Mouse (Mus musculus) heart, postnatal 36 days (tissue): ENCODE results near the gene Adgrg1. TPM values are rescaled to one million over a fixed set of nuclear protein-coding genes. Genes with fewer than 3 reads are reported as not detected.
A peak's percentile ranks its signal among the peaks of the same experiment; 100 is the strongest.

Source experiments
- DNase-seq, 2 experiments: peaks; one replicate each; pipeline ENCODE4 v3.0.0; 2021 to 2022
- intact Hi-C: fragments of 180-260 bp; cut with DNase I; formaldehyde crosslinking; loops from one replicate; pipeline ENCODE4 v1.15.1; 2025
- total RNA-seq, 2 experiments: library from RNA; stranded (reverse); gene quantifications; 2 replicates each; pipeline ENCODE4 v1.2.3; 2021

The Adgrg1 gene
- total RNA-seq, 2 experiments from 2014 or later: 42.5 to 62.0 TPM

- peak; percentile 50 to 58 for DNase-seq
- intact Hi-C loops: no loop called here
Measured at GRCm38 (mm10) chr8:94994006-94994405, 19.5 kb downstream of the Adgrg1 start.

DNA sequence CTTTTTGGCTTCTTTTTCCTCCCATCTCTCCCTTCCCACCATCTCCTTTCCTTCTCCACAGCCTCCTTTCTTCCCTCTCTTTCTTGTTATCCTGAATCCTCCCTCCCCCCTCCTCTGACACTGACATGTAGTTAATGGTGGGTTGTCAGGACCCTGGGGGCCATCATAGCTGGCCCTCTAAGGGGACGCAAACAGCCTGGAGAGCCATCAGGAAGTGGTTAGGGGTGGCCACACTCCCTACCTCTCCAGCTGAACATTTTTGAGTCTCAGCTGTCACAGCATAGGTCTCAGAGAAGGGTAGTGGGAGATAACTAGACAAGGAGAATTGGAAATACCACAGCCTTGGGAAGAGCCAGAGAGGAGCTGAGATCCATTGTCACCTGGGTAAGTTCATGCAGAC lies 20.0 kb downstream of the Adgrg1 start:
- intact Hi-C loops: no loop called here
- no peak for DNase-seq

GRCm38 (mm10) chr8:94995336-94995893 lies 20.9 kb downstream of the Adgrg1 start:
- DNase-seq: no peak
- intact Hi-C loops: no loop called here

GRCm38 (mm10) chr8:94996037-94996436 lies 21.5 kb downstream of the Adgrg1 start:
- DNase-seq: no peak
- intact Hi-C loops: no loop called here

- peak in 1 of 2 experiments; percentile 38 for DNase-seq
Measured at GRCm38 (mm10) chr8:94996899-94997856, 22.6 kb downstream of the Adgrg1 start.

GRCm38 (mm10) chr8:94997857-94998243 lies 23.3 kb downstream of the Adgrg1 start:
- intact Hi-C loops: no loop called here
- DNase-seq: no peak

More at GRCm38 (mm10) chr8:94996899-94997856, 22.6 kb downstream of the Adgrg1 start:
- intact Hi-C loops: no loop called here

DNA sequence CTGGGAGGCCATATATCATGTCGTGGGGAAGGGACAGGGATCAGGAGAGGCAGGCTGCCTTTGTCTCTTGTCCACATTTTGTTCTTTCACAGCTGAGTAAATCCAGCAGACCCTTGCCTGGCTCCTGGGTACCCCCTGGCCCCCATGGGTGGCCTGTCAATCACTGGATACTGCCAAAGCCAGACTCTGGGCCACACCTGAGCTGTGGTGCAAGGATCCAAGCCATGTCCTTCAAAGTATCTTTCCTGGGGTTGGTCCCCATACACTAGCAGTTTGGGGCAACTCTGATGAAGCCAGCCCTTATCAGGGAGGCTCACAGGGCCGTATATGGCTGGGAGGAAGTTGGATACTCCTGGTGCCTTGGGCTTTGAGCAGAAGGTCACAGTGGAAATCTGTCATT lies 23.9 kb downstream of the Adgrg1 start:
- peak in 1 of 2 experiments; percentile 39 for DNase-seq
- intact Hi-C loops: no loop called here

DNA sequence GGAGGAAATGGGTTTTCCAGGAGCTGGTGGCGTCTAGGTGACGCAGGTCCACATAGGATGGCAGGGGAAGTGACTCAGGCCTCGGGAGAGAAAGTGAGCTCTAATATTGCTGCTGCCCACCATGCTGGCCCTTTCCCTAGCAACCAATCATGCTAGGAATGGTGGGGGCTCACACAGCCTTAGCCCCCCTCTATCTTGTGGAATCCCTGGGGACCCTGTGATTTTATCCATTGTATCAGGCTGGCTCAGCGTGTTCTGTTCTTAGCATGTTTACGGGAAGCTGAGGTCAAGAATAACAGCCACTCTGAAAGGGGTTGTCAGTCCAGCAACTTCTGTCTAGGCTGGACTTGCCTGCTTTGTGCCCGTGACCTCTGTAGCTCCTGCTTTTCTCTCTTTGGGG lies 24.5 kb downstream of the Adgrg1 start:
- intact Hi-C loops: no loop called here
- peak; percentile 50 to 59 for DNase-seq

DNA sequence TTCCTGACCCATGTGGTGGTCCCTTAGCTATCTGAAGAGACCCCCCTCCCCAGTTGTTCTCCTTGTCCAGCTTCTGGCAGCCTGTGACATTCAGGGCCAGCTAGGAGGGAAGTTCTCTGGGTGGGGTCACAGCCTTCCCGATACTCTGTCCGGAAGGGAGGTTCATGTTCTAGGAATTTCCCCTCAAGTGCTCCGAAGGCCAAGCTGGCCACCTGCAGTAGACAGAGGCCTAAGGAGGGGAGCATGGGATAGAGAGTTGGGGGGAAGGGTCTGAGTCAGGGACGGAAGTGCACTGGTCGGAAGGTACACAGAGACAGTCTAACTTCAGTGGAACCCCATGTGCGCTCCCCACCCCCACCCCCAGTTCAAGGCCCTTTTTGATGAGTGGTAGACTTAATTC lies 25.4 kb downstream of the Adgrg1 start:
- peak; percentile 49 to 53 for DNase-seq
- intact Hi-C loops: loop anchor here (5.0 kb wide), 1 partner anchor 128 kb away; no protein-coding TSS in a partner anchor

DNA sequence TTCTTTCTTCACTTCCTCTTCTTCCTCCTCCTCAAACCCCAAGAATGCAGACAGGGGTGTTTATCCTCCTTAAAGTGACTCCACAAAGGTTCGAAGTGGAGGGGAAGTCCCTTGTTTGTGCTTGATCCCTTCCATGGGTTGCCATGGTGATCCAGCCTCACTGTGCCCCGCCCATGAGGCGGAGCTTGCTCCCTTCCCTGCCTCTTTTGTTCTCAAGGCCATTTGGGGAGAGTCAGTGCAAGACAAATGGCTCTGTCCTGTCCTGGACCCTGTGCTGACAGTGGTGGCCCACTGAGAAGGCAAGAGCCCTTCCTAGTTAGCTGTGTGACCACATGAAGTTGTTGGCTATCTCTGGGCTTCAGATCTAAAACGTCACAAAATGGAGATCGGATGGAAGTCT lies 26.1 kb downstream of the Adgrg1 start:
- peak; percentile 62 to 70 for DNase-seq
- intact Hi-C loops: loop anchor here (1.0 to 5.0 kb wide), 2 partner anchors 50 to 128 kb away; no protein-coding TSS in a partner anchor

GRCm38 (mm10) chr8:95001165-95001564 lies 26.6 kb downstream of the Adgrg1 start:
- intact Hi-C loops: loop anchor here (1.0 to 5.0 kb wide), 2 partner anchors 51 to 129 kb away; no protein-coding TSS in a partner anchor
- DNase-seq: no peak

DNA sequence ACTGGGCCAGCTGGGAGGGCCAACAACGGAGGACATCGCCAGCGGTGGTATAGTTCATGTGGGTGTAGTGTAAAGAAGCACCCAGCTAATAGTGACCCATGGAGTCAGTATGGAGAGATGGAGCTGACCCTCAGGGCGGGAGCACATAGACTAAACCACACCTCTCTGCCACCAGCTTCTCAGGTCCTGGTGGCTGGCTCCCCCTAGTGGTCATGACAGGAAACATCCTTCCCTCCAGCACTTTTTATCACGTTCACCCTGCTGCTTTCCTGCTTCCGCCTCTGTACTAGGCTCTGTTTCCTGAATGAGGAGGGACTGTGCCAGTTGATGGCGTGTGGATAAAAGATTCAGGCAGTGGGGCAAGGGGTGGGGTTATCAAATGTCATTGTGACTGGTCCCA lies 27.1 kb downstream of the Adgrg1 start:
- intact Hi-C loops: loop anchor here (1.0 to 5.0 kb wide), 2 partner anchors 51 to 129 kb away; no protein-coding TSS in a partner anchor
- peak; percentile 74 to 82 for DNase-seq

- DNase-seq: no peak
- intact Hi-C loops: loop anchor here (5.0 kb wide), 1 partner anchor 130 kb away; no protein-coding TSS in a partner anchor
Measured at GRCm38 (mm10) chr8:95002089-95002655, 27.6 kb downstream of the Adgrg1 start.

GRCm38 (mm10) chr8:95012442-95012919 lies 37.9 kb downstream of the Adgrg1 start:
- DNase-seq: no peak
- intact Hi-C loops: no loop called here

GRCm38 (mm10) chr8:95015866-95016265 lies 41.3 kb downstream of the Adgrg1 start:
- intact Hi-C loops: no loop called here
- DNase-seq: no peak

DNA sequence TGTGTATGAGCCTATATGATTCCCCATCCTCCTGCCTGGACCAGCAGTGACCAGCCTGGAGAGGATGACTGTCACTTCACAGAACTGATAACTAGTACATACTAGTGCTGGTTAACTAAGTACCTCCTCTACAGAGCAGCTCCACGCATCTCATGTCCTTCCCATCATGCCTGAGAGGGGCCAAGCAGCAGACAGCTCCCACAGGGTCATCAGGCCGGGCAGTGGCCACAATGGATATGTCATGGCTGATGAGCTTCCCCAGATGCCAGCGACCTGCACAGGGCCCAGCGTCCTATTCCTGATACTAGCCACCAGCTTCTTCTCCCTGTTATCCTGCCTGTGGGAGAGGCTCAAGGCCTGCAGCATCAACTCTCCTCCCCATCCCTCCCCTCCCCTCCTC lies 42.1 kb downstream of the Adgrg1 start:
- DNase-seq: no peak
- intact Hi-C loops: no loop called here

DNA sequence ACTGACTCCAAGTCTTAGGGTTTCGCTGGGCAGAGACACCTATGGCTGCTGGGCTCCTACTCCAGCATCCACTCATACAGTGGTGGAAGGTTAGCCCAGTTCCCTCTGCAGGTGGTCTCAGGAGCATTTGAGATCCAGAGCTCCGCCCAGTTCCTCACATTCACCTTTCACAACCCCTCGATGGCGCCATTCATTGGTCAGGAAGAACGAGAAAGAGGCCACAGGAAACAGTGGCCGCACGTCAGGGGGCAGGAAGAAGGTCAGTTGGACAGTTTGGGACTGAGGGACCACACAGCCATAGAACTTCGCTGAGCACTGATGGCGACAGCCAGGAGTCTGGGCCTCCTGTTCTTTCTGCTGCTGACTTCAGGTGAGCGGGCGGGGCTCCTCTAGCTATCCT lies 42.9 kb downstream of the Adgrg1 start, which contains the start of gene Adgrg3:
Gene Adgrg3, plus strand, starts transcription at position 242 of the 400 bp plus-strand sequence.
- no peak for DNase-seq
- intact Hi-C loops: no loop called here

GRCm38 (mm10) chr8:95017969-95018635 lies 43.6 kb downstream of the Adgrg1 start:
- DNase-seq: no peak
- intact Hi-C loops: no loop called here

DNA sequence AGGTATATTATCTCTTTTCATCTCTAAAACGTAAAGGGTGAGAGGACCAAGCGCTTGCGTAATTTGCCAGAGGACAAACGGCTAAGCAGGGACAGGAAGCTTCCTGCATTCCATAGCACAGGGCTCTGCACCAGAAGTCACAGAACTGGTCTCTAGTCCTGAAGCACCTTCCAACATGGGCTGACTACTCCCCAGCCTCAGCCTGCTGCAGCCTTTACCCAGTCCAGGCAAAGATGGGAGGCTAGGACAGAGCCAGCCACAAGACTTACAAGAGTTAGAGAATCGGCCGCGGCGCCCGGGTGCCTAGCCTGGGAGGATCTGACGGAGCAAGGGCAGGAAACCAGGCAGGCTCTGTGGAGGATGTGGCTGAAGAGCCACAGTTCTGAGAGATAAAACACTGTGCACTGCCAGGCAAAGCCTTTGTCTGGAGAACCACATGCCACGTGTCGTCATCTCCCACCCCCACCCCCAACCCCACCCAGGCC lies 45.8 kb downstream of the Adgrg1 start:
- DNase-seq: peak in 1 of 2 experiments; percentile 27
- intact Hi-C loops: no loop called here

DNA sequence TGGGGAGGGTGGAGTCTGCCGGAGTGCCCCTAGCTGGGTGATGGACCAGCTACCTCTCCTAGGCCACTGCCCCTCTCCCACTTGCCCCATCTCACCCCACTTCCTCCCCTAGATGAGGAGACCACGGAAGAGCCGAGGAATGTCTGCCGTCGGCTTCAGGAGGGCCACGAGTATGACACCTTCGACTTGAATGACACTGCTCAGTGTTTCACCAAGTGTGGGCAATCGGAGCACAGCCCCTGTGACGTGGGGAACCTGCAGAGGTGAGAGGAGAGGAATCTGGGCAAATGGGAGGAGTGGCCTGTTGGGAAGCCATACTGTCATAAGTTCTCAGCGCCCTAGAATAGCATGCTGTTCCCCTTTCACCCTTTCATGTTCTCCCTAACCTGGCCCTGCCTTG lies 46.3 kb downstream of the Adgrg1 start:
- DNase-seq: no peak
- intact Hi-C loops: no loop called here
